Mouse (Mus musculus) liver, embryonic 13.5 days (tissue): ENCODE data around the gene Zdhhc19. TPM values are rescaled to one million over a fixed set of nuclear protein-coding genes. Genes with fewer than 3 reads are reported as not detected.
A peak's percentile ranks its signal among the peaks of the same experiment; 100 is the strongest.

Experiments used
- ATAC-seq: fragments of 200-750 bp; cut with Nextera tagmentation; 2 replicates; pipeline ENCODE4 v1.8.0; 2017; ENCODE audit warnings: low read depth, mild to moderate bottlenecking, moderate number of reproducible peaks, moderate library complexity
- DNase-seq: peaks from one replicate; pipeline ENCODE4 v3.0.0; 2022
- H3K27ac ChIP-seq: fragments of 300-500 bp; sonication (generic); 2 replicates; pipeline ENCODE4 v1.5.1; 2015; ENCODE audit warnings: moderate library complexity, mild to moderate bottlenecking, inconsistent platforms
- H3K27me3 ChIP-seq: fragments of 300-500 bp; sonication (generic); 2 replicates; pipeline ENCODE4 v1.6.1; 2015; ENCODE audit warnings: mild to moderate bottlenecking, inconsistent platforms
- H3K36me3 ChIP-seq: fragments of 300-500 bp; sonication (generic); 2 replicates; pipeline ENCODE4 v1.6.1; 2015; ENCODE audit warnings: mild to moderate bottlenecking, inconsistent platforms
- H3K4me1 ChIP-seq: fragments of 300-500 bp; sonication (generic); replicated peaks from 2 replicates; pipeline ENCODE4 v1.6.1; 2015; ENCODE audit warnings: inconsistent platforms
- H3K4me2 ChIP-seq: fragments of 300-500 bp; sonication (generic); 2 replicates; pipeline ENCODE4 v1.6.1; 2015; ENCODE audit warnings: inconsistent platforms, mild to moderate bottlenecking, moderate library complexity
- H3K4me3 ChIP-seq: fragments of 300-500 bp; sonication (generic); replicated peaks from 2 replicates; pipeline ENCODE4 v1.5.1; 2015; ENCODE audit warnings: mild to moderate bottlenecking, inconsistent platforms
- H3K9ac ChIP-seq: fragments of 300-500 bp; sonication (generic); 2 replicates; pipeline ENCODE4 v1.6.1; 2015; ENCODE audit warnings: mild to moderate bottlenecking, inconsistent platforms
- H3K9me3 ChIP-seq: fragments of 300-500 bp; sonication (generic); replicated peaks from 2 replicates; pipeline ENCODE4 v1.6.1; 2016; ENCODE audit warnings: inconsistent platforms
- WGBS: fragments of 180-500 bp; shearing (Covaris S2); methylation state at CpG from one replicate; pipeline ENCODE4 v1.1.7; 2015; ENCODE audit not compliant: insufficient replicate concordance; 5-methylcytosine and 5-hydroxymethylcytosine counted together
- polyA plus RNA-seq: library from polyadenylated mRNA; unstranded; fragments of >200 nt; fragmentation: Nextera tagmentation; extraction: Ambion mirVana; gene quantifications from 2 replicates; pipeline ENCODE4 v1.2.1, GENCODE M21; 2015

Gene Zdhhc19
- polyA plus RNA-seq, 1 experiment from 2014 or later = not detected

GRCm38 (mm10) chr16:32595142-32595855 lies 99.2 kb downstream of the Zdhhc19 start:
- H3K4me3 ChIP-seq = no peak overlapping the region
- no peak overlapping the region for H3K9ac ChIP-seq
- H3K9me3 ChIP-seq = no peaks in the 10 kb centered on the region
- WGBS = 49% methylated on average over 10 of the region's 10 CpGs
- ATAC-seq (no peak), DNase-seq (no peak)
- no peak overlapping the region for H3K4me2 ChIP-seq
- H3K36me3 ChIP-seq = no peaks in the 10 kb centered on the region
- H3K4me1 ChIP-seq = peaks cover 25% of the 10 kb centered on the region
- no peak overlapping the region for H3K27ac ChIP-seq
- H3K27me3 ChIP-seq = 0 out of 2 replicates have a peak, but pooled peaks cover 5% of the 10 kb centered on the region

- Histone ChIP-seq H3K9me3 (no peaks in the 10 kb centered on the region), H3K9ac (peak overlapping the region; percentile 55), H3K4me3 (no peak overlapping the region), H3K27me3 (0 out of 2 replicates have a peak, but pooled peaks cover 5% of the 10 kb centered on the region), H3K4me1 (peaks cover 25% of the 10 kb centered on the region), H3K36me3 (no peaks in the 10 kb centered on the region), H3K4me2 (peak overlapping the region; percentile 29), H3K27ac (peak overlapping the region; percentile 87)
- WGBS = 37% methylated on average over 4 of the region's 4 CpGs
- ATAC-seq (peak; percentile 91), DNase-seq (peak; percentile 38)
These were observed 101.9 kb downstream of the Zdhhc19 start for GRCm38 (mm10) chr16:32597909-32598381.

GRCm38 (mm10) chr16:32599151-32599550 lies 103.1 kb downstream of the Zdhhc19 start:
- no peak overlapping the region for H3K4me3 ChIP-seq
- peaks cover 25% of the 10 kb centered on the region for H3K4me1 ChIP-seq
- H3K4me2 ChIP-seq = no peak overlapping the region
- peak overlapping the region; percentile 87; the same call in 1 of the 2 replicates for H3K27ac ChIP-seq
- DNase-seq = no peak
- WGBS = 93% methylated on average over 1 of the region's 1 CpGs
- no peaks in the 10 kb centered on the region for H3K36me3 ChIP-seq
- peak overlapping the region; percentile 29; the same call in 1 of the 2 replicates for H3K9ac ChIP-seq
- H3K9me3 ChIP-seq = no peaks in the 10 kb centered on the region
- no peak for ATAC-seq
- 0 out of 2 replicates have a peak, but pooled peaks cover 5% of the 10 kb centered on the region for H3K27me3 ChIP-seq

GRCm38 (mm10) chr16:32602193-32602685 lies 106.2 kb downstream of the Zdhhc19 start:
- H3K4me3 ChIP-seq = no peak overlapping the region
- peaks cover 24% of the 10 kb centered on the region for H3K4me1 ChIP-seq
- WGBS = 88% methylated on average over 3 of the region's 3 CpGs
- no peaks in the 10 kb centered on the region for H3K36me3 ChIP-seq
- H3K27ac ChIP-seq = peak overlapping the region; percentile 48; the same call in 1 of the 2 replicates
- no peak for ATAC-seq
- no peak overlapping the region for H3K9ac ChIP-seq
- H3K27me3 ChIP-seq = no peaks in the 10 kb centered on the region
- no peak for DNase-seq
- no peaks in the 10 kb centered on the region for H3K9me3 ChIP-seq
- no peak overlapping the region for H3K4me2 ChIP-seq

GRCm38 (mm10) chr16:32607562-32608343 lies 111.7 kb downstream of the Zdhhc19 start:
- no peak for DNase-seq

GRCm38 (mm10) chr16:32608344-32608711 lies 112.3 kb downstream of the Zdhhc19 start:
- no peak for ATAC-seq
- Histone ChIP-seq H3K27ac (peak overlapping the region; percentile 98), H3K27me3 (no peaks in the 10 kb centered on the region), H3K4me2 (peak overlapping the region; percentile 72), H3K4me3 (peak overlapping the region; percentile 99), H3K36me3 (peaks cover 16% of the 10 kb centered on the region), H3K4me1 (peaks cover 31% of the 10 kb centered on the region), H3K9me3 (no peaks in the 10 kb centered on the region), H3K9ac (peak overlapping the region; percentile 63)
- no peak for DNase-seq
- WGBS = 5% methylated on average over 8 of the region's 8 CpGs

More at GRCm38 (mm10) chr16:32607562-32608343, 111.7 kb downstream of the Zdhhc19 start:
- Histone ChIP-seq H3K4me1 (peaks cover 25% of the 10 kb centered on the region), H3K9ac (peak overlapping the region; percentile 63), H3K9me3 (no peaks in the 10 kb centered on the region), H3K27me3 (no peaks in the 10 kb centered on the region), H3K36me3 (peaks cover 11% of the 10 kb centered on the region), H3K4me3 (peak overlapping the region; percentile 99), H3K27ac (peak overlapping the region; percentile 98), H3K4me2 (peak overlapping the region; percentile 72)
- ATAC-seq = no peak
- WGBS = 23% methylated on average over 7 of the region's 7 CpGs

DNA sequence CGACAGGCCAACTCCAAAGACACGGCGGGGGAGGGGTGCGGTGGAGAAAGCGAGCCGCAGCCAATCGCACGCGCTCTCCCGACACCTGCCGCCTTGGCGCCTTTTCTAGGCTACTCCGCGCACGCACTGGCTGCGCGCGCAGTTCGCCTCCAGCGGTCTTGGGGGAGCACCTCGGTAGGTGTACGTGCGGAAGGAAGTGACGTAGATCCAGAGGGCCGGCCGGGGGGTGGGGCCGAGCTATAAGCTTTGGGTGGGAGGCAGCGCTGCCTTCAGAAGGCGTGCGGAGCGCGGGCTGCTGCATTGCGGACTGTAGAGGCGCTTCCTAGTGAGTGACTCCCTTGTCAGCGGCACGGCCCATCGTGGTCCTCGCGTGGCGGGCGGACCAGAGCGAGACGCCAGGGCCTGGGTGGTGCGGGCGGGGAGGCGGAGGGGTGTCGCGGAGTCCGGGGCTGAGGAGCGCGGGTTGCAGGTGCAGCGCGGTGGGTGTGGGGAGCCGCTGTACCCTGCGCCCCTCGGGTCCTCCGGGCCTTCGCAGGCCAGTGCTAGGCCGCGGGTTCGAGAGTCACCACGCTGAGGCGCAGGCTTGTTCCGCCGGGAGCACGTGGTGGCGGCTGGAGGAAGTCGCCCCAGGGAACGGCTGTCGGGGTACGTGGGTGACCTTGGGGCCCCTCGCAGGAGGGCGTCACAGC lies 112.8 kb downstream of the Zdhhc19 start, which contains the start of gene Tfrc:
Gene Tfrc (plus strand): TSS at position 209 of the 689 bp plus-strand sequence.
- ATAC-seq = peak; percentile 93
- peak; percentile 98 for DNase-seq
- Histone ChIP-seq H3K4me1 (peaks cover 36% of the 10 kb centered on the region), H3K27ac (peak within 1 kb of the TSS; percentile 98), H3K36me3 (peaks cover 22% of the 10 kb centered on the region), H3K4me3 (peak within 1 kb of the TSS; percentile 99), H3K27me3 (no peaks in the 10 kb centered on the region), H3K9me3 (no peaks in the 10 kb centered on the region), H3K9ac (peak within 1 kb of the TSS; percentile 100), H3K4me2 (peak within 1 kb of the TSS; percentile 72)
- under 1% methylated on average over 73 of the region's 73 CpGs for WGBS

GRCm38 (mm10) chr16:32609401-32609779 lies 113.3 kb downstream of the Zdhhc19 start:
- Histone ChIP-seq H3K9me3 (no peaks in the 10 kb centered on the region), H3K4me1 (peaks cover 41% of the 10 kb centered on the region), H3K4me2 (peak overlapping the region; percentile 72), H3K9ac (peak overlapping the region; percentile 100), H3K27ac (peak overlapping the region; percentile 98), H3K36me3 (peaks cover 27% of the 10 kb centered on the region), H3K4me3 (peak overlapping the region; percentile 99), H3K27me3 (no peaks in the 10 kb centered on the region)
- WGBS = under 1% methylated on average over 14 of the region's 14 CpGs
- DNase-seq (no peak), ATAC-seq (no peak)

GRCm38 (mm10) chr16:32610460-32611255 lies 114.6 kb downstream of the Zdhhc19 start:
- no peaks in the 10 kb centered on the region for H3K27me3 ChIP-seq
- H3K9ac ChIP-seq = peak overlapping the region; percentile 100
- peaks cover 40% of the 10 kb centered on the region for H3K36me3 ChIP-seq
- ATAC-seq (peak; percentile 29), DNase-seq (peak; percentile 58)
- WGBS = 14% methylated on average over 5 of the region's 5 CpGs
- H3K27ac ChIP-seq = peak overlapping the region; percentile 98
- peak overlapping the region; percentile 99 for H3K4me3 ChIP-seq
- H3K9me3 ChIP-seq = no peaks in the 10 kb centered on the region
- peaks cover 48% of the 10 kb centered on the region for H3K4me1 ChIP-seq
- peak overlapping the region; percentile 72 for H3K4me2 ChIP-seq
